Mouse (Mus musculus): Measurements from ENCODE around the gene Kcnh2.

- no peak for TF ChIP-seq CTCF (IDR thresholded peaks at IDR 0.05; ENCODE audit: control insufficient read depth, insufficient read depth, insufficient replicate concordance, low read depth, low read length)
- TF ChIP-seq POLR2A (IDR thresholded peaks at IDR 0.05; ENCODE audit: control insufficient read depth, low read depth, low read length): no peak
Observed at GRCm38 (mm10) chr5:24270941-24271340, 80.5 kb downstream of the Kcnh2 start.

Measured in testis, adult 2 months (tissue).